Mouse (Mus musculus) stomach, postnatal 0 days (tissue): Measurements from ENCODE around the gene Phf5a. TPM values are rescaled to one million over a fixed set of nuclear protein-coding genes. Genes with fewer than 3 reads are reported as not detected.
A peak's percentile ranks its signal among the peaks of the same experiment; 100 is the strongest.

Source experiments
- ATAC-seq: fragments of 200-750 bp; cut with Nextera tagmentation; 2 replicates; pipeline ENCODE4 v1.8.0; 2017; ENCODE audit not compliant: low FRiP score, low TSS enrichment
- DNase-seq: peaks from one replicate; pipeline ENCODE4 v3.0.0-alpha.2; 2016; ENCODE audit warnings: low spot score
- H3K27ac ChIP-seq: fragments of 300-500 bp; sonication (generic); replicated peaks from 2 replicates; pipeline ENCODE4 v1.5.1; 2014; ENCODE audit warnings: mild to moderate bottlenecking, control low read depth
- H3K27me3 ChIP-seq: fragments of 300-500 bp; sonication (generic); 2 replicates; pipeline ENCODE4 v1.6.1; 2014; ENCODE audit warnings: low read length; ENCODE audit not compliant: control insufficient read depth, insufficient read depth
- H3K36me3 ChIP-seq: fragments of 300-500 bp; sonication (generic); 2 replicates; pipeline ENCODE4 v1.6.1; 2014; ENCODE audit warnings: low read length, mixed read lengths; ENCODE audit not compliant: control insufficient read depth, insufficient read depth
- H3K4me1 ChIP-seq: fragments of 300-500 bp; sonication (generic); replicated peaks from 2 replicates; pipeline ENCODE4 v1.6.1; 2014; ENCODE audit warnings: antibody characterized with exemption; ENCODE audit not compliant: control insufficient read depth, insufficient read depth
- H3K4me2 ChIP-seq: fragments of 300-500 bp; sonication (generic); replicated peaks from 2 replicates; pipeline ENCODE4 v1.6.1; 2014; ENCODE audit warnings: low read depth, mild to moderate bottlenecking, control low read depth, moderate library complexity
- H3K4me3 ChIP-seq: fragments of 300-500 bp; sonication (generic); 2 replicates; pipeline ENCODE4 v1.5.1; 2014; ENCODE audit warnings: low read depth, low read length, control low read depth
- H3K9ac ChIP-seq: fragments of 300-500 bp; sonication (generic); 2 replicates; pipeline ENCODE4 v1.6.1; 2014; ENCODE audit warnings: mild to moderate bottlenecking, low read length, control low read depth, mixed read lengths
- H3K9me3 ChIP-seq: fragments of 300-500 bp; sonication (generic); 2 replicates; pipeline ENCODE4 v1.6.1; 2016; ENCODE audit warnings: low read length; ENCODE audit not compliant: control insufficient read depth
- CTCF ChIP-seq: IDR thresholded peaks from 2 replicates; pipeline ENCODE4 v1.5.1; 2016; ENCODE audit warnings: antibody characterized with exemption, low read depth, mild to moderate bottlenecking, moderate library complexity
- EP300 ChIP-seq: optimal IDR thresholded peaks from 2 replicates; pipeline ENCODE3; 2016; ENCODE audit warnings: antibody characterized with exemption
- WGBS: fragments of 180-500 bp; shearing (Covaris S2); extraction: QIAGEN DNeasy Blood & Tissue Kit; methylation state at CpG from one replicate; pipeline ENCODE4 v1.1.7; 2014; 5-methylcytosine and 5-hydroxymethylcytosine counted together
- polyA plus RNA-seq: library from polyadenylated mRNA; unstranded; fragments of >200 nt; fragmentation: Nextera tagmentation; extraction: Ambion mirVana; gene quantifications from 2 replicates; pipeline ENCODE4 v1.2.1, GENCODE M21; 2015

Phf5a gene
- polyA plus RNA-seq, 1 experiment from 2014 or later: 75.8 TPM

DNA sequence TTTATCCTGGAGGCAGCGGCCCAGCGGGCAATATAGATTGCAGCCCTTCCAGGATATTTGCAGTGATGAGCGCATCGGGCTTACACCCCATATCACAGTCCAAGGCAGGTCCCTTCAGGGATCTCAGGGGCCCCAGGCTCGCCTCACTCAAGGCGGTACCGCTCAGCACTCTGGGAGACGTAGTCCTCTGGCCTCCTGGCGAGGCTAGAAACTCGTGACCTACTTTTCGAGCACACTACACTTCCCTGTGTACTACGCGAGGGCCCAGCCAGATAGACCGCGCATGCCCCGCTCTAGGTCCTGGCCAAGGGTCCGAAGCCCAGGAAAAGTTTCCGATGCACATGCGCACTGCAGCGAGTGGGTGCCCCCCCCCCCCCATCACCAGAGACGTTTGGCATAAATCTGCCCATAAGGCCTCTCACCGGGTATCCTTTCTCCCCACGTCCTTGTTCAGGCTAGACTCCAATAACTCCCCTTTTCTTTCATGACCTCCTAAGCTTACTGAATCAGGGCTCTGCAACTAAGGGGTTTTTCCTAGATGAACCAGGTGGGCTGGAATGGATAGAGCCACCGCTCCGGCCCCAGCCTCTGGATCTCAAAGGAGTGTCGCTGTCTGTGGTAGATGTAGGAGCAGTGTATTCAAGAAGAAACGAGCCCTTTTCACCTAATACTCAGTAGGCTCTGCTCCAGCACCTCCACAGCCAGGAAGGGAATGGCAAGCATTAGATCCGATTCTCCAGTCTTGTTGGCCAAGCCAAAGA is 15.5 kb downstream of the Phf5a start:
- peak overlapping the region; percentile 98 for H3K27ac ChIP-seq
- no peak for TF ChIP-seq EP300
- no peak for TF ChIP-seq CTCF
- no peaks in the 10 kb centered on the region for H3K9me3 ChIP-seq
- H3K4me3 ChIP-seq: peak overlapping the region; percentile 84
- H3K27me3 ChIP-seq: no peaks in the 10 kb centered on the region
- peak overlapping the region; percentile 94 for H3K9ac ChIP-seq
- peaks cover 3% of the 10 kb centered on the region; the same call in 1 of the 2 replicates for H3K36me3 ChIP-seq
- peak overlapping the region; percentile 60 for H3K4me2 ChIP-seq
- ATAC-seq (peak; percentile 89), DNase-seq (peak; percentile 88)
- under 1% methylated on average over 28 of the region's 28 CpGs for WGBS
- H3K4me1 ChIP-seq: no peaks in the 10 kb centered on the region; the same call in 1 of the 2 replicates

DNA sequence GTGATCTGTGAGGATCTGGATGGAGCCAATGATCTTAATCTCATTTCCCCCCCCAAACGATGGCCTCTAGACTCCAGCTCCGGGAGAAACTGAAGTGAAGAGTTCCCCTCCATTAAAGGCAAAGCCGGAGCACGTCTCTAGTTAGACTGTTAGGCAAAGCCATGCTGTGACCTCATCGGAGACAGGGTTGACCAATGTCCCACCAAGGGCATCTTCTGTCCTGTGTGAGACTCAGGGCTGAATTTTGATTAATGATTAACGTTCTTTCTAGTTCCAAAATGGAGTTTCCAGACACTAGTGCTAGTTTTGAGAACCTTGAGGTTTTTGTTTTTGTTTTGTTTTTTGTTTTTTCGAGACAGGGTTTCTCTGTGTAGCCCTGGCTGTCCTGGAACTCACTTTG is 18.6 kb downstream of the Phf5a start:
- DNase-seq (no peak), ATAC-seq (no peak)
- no peak overlapping the region for H3K4me2 ChIP-seq
- no peak for TF ChIP-seq EP300
- no peak for TF ChIP-seq CTCF
- no peak overlapping the region for H3K27ac ChIP-seq
- peaks cover 25% of the 10 kb centered on the region for H3K36me3 ChIP-seq
- H3K27me3 ChIP-seq: no peaks in the 10 kb centered on the region
- H3K9me3 ChIP-seq: no peaks in the 10 kb centered on the region
- H3K4me3 ChIP-seq: no peak overlapping the region
- no peak overlapping the region for H3K9ac ChIP-seq
- 82% methylated on average over 7 of the region's 7 CpGs for WGBS
- H3K4me1 ChIP-seq: no peaks in the 10 kb centered on the region; the same call in 1 of the 2 replicates

DNA sequence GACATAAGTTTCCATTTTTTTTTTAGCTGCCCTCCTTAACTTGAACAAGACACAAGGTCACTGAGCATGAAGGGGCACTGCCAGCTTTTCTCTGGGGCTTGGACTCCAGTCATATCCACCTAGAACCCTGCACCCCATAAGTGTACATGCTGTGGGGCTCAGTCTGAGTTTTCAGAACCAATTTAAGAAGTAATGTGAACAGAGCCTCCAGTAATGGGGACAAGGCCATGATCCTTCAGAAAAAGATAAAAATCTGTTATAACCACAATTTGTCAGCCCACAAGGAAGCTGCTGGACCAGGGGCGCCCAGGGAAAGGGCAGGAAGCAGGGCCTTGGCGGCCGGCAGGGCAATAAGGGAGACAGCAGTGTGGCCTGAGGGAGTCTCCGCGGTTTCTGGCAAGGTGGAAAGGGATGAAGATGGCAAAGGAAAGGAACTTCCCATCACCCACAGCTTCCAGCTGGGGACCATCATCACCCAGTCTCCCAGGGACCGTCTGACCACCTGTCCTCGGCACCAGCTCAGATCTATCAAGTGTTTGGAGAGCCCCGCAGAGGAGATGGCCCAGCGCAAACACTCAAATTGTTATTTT is 19.2 kb downstream of the Phf5a start:
- no peaks in the 10 kb centered on the region; the same call in 1 of the 2 replicates for H3K4me1 ChIP-seq
- ATAC-seq: no peak
- TF ChIP-seq CTCF (no peak), EP300 (no peak)
- no peak overlapping the region for H3K9ac ChIP-seq
- H3K4me3 ChIP-seq: no peak overlapping the region
- 77% methylated on average over 9 of the region's 9 CpGs for WGBS
- H3K9me3 ChIP-seq: no peaks in the 10 kb centered on the region
- peak; percentile 10 for DNase-seq
- H3K36me3 ChIP-seq: peaks cover 25% of the 10 kb centered on the region
- no peak overlapping the region for H3K27ac ChIP-seq
- no peaks in the 10 kb centered on the region for H3K27me3 ChIP-seq
- no peak overlapping the region for H3K4me2 ChIP-seq

DNA sequence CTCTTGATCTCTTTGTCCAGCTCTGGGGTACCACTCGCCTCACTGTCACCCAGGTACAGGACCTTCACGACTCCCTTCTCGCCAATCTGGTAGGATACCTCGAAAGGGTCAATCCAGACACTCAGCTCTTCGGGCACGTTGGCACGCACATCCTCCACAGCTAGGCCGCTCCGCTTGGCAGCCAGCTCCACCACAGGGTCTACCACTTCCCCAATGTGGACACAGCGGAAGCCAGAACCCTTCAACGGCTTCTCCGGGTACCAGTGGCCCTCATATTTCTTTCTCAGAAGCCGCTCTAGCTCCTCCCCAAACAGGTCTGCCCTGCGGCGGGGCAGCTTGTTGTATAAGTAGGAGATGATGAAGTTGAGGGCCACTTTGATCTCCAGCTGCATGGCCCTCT is 20.3 kb downstream of the Phf5a start:
- ATAC-seq (no peak), DNase-seq (no peak)
- Histone ChIP-seq H3K4me1 (no peaks in the 10 kb centered on the region; the same call in 1 of the 2 replicates), H3K4me3 (no peak overlapping the region), H3K27me3 (no peaks in the 10 kb centered on the region), H3K4me2 (no peak overlapping the region), H3K27ac (no peak overlapping the region), H3K9me3 (no peaks in the 10 kb centered on the region), H3K36me3 (peaks cover 25% of the 10 kb centered on the region), H3K9ac (no peak overlapping the region)
- 92% methylated on average over 15 of the region's 15 CpGs for WGBS
- TF ChIP-seq CTCF (no peak), EP300 (no peak)

GRCm38 (mm10) chr15:81850718-81851117 is 21.0 kb downstream of the Phf5a start:
- Histone ChIP-seq H3K4me2 (no peak overlapping the region), H3K27ac (no peak overlapping the region), H3K4me1 (no peaks in the 10 kb centered on the region; the same call in 1 of the 2 replicates), H3K9me3 (no peaks in the 10 kb centered on the region), H3K27me3 (no peaks in the 10 kb centered on the region), H3K9ac (no peak overlapping the region), H3K4me3 (no peak overlapping the region), H3K36me3 (peaks cover 25% of the 10 kb centered on the region)
- DNase-seq (no peak), ATAC-seq (no peak)
- no peak for TF ChIP-seq CTCF
- TF ChIP-seq EP300: no peak
- 72% methylated on average over 14 of the region's 14 CpGs for WGBS

GRCm38 (mm10) chr15:81849104-81849503 is 22.6 kb downstream of the Phf5a start:
- ATAC-seq: no peak

More at GRCm38 (mm10) chr15:81849104-81849503, 22.6 kb downstream of the Phf5a start:
- Histone ChIP-seq H3K9me3 (no peaks in the 10 kb centered on the region), H3K4me2 (no peak overlapping the region), H3K27ac (no peak overlapping the region), H3K9ac (no peak overlapping the region), H3K27me3 (no peaks in the 10 kb centered on the region), H3K36me3 (peaks cover 25% of the 10 kb centered on the region), H3K4me1 (no peaks in the 10 kb centered on the region), H3K4me3 (no peak overlapping the region)
- TF ChIP-seq CTCF (no peak), EP300 (no peak)
- no peak for DNase-seq
- 67% methylated on average over 9 of the region's 9 CpGs for WGBS
